Mouse (Mus musculus): Measurements from ENCODE around the gene Catip. TPM values are rescaled to one million over a fixed set of nuclear protein-coding genes. Genes with fewer than 3 reads are reported as not detected.
"Not testable (repeated sequence)": the region's sequence is repeated elsewhere in the genome, so short reads cannot be mapped to it uniquely, and the experiment has no call there.

Gene Catip
- polyA plus RNA-seq, 1 experiment from 2014 or later, result 1.4 TPM

DNA sequence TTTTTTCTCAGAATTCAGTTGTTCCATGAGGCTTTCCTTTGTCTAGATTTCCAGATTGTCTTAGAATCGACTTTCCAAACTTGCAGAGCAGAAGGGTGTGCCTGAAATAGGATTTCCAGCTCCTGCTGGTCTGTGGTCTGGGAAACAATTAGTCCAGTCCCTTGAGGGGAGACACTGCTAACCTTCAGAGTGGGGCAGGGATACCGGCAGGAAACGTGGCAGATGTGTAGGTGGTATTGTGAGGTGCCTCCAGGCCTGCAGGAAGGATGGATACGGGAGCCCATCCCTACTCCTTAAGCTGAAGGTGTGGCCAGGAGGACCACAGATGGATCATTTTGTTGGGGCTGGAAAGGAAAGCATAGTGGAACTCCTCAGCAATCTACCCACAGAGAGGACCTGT lies 26.9 kb upstream of the Catip start:
- H3K4me3 ChIP-seq, result no peak overlapping the region
- 0 out of 2 replicates have a peak, but pooled peaks cover 6% of the 10 kb centered on the region for H3K36me3 ChIP-seq
- no peak overlapping the region for H3K27ac ChIP-seq
- DNase-seq (ENCODE audit: low spot score), result no peak
- no peaks in the 10 kb centered on the region for H3K27me3 ChIP-seq (ENCODE audit: insufficient read depth, poor library complexity, severe bottlenecking)
- H3K9me3 ChIP-seq, result no peaks in the 10 kb centered on the region
- WGBS, result 65% methylated on average over 4 of the region's 4 CpGs
- H3K4me1 ChIP-seq (replicated peaks), result peaks cover 52% of the 10 kb centered on the region

DNA sequence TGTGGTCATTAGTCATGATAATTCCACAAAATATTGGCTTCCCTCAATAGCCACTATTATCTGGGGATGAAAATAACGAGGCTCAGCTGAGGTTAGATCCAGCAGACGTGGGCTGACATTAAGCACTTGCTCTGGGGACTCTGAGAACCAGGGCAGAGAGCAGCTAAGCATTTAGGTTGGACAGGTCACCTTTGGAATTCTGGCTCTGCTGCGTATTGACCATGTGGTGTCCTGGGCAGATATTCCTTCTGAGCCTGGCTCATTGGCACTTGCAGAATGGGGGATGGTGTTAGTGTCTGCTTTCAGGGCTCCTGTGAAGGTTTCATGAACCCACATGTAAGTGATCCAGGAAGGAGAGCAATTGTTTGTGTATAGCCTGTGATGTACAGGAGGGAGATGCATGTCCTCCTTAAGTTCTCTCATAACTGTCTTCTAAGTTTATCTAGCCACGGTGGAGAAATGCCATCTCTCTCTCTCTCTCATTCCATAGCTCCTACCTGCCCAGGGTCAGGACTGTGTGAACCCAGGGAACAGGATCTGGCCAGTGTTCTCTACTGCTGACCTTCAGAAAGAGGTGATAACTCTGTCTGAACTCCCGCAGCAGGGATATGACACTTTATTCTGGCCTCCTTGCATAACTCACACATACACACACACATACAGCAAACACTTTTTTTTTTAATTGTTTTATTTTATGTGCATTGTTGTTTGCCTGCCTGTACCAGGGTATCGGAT lies 26.3 kb upstream of the Catip start:
- Histone ChIP-seq H3K27me3 (ENCODE audit: insufficient read depth, poor library complexity, severe bottlenecking) (no peaks in the 10 kb centered on the region), H3K9me3 (no peaks in the 10 kb centered on the region), H3K36me3 (peaks cover 11% of the 10 kb centered on the region), H3K27ac (no peak overlapping the region), H3K4me1 (replicated peaks) (peaks cover 57% of the 10 kb centered on the region), H3K4me3 (no peak overlapping the region)
- 83% methylated on average over 6 of the region's 6 CpGs for WGBS
- DNase-seq (ENCODE audit: low spot score), result no peak

DNA sequence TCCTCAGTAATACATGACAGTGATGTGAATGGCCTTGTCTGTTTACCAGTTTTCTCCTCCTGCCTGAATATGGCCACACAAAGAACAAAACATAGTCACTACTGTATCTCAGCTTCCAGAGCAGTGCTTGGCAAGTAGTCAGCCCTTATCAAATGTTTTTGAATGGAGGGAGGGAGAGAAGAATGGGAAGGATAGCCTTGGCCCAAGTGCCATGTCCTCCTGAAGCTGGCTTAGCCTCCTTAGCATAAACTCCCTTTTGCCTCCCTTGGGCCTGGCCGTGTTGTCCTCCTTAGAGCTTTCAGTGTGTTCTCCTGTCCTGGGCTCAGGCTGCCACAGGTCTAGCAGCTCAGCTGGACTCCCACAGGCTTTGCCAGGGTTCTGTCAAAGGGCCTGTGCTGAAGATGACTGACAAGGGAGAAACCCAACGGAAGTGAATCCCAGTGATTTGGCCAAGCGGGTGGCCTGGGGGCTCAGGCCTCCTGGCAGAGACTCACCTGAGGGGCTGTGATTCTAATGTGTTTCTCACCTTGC lies 24.6 kb upstream of the Catip start:
- Histone ChIP-seq H3K27ac (no peak overlapping the region), H3K4me1 (replicated peaks) (peaks cover 44% of the 10 kb centered on the region), H3K9me3 (no peaks in the 10 kb centered on the region), H3K36me3 (peaks cover 12% of the 10 kb centered on the region), H3K4me3 (no peak overlapping the region), H3K27me3 (ENCODE audit: insufficient read depth, poor library complexity, severe bottlenecking) (no peaks in the 10 kb centered on the region)
- DNase-seq (ENCODE audit: low spot score), result no peak
- 77% methylated on average over 3 of the region's 3 CpGs for WGBS

DNA sequence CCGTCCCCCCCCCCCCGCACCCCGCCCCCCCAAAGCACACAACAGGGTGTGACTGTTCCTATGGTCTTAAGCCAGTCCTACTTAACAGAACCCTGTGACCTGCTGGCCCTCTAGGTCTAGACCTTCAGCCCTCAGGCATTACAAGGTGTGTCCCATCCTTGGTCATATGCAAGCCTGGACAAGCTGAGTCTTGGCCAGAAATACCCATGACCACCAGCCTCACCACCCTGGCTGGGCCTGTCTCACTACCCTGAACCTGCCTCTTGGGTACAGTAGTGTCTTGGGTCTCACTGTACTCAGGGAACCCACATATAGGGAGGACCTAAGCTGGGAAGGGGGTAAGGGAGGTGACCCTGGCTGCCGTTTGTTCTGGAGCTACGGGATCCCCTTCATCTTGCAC lies 23.9 kb upstream of the Catip start:
- DNase-seq (ENCODE audit: low spot score), result no peak
- Histone ChIP-seq H3K4me1 (replicated peaks) (peaks cover 40% of the 10 kb centered on the region), H3K27me3 (ENCODE audit: insufficient read depth, poor library complexity, severe bottlenecking) (no peaks in the 10 kb centered on the region), H3K36me3 (peaks cover 12% of the 10 kb centered on the region), H3K4me3 (no peak overlapping the region), H3K27ac (0 out of 2 replicates have a peak overlapping the region, but pooled peaks have one; percentile 40), H3K9me3 (no peaks in the 10 kb centered on the region)
- 87% methylated on average over 5 of the region's 5 CpGs for WGBS

DNA sequence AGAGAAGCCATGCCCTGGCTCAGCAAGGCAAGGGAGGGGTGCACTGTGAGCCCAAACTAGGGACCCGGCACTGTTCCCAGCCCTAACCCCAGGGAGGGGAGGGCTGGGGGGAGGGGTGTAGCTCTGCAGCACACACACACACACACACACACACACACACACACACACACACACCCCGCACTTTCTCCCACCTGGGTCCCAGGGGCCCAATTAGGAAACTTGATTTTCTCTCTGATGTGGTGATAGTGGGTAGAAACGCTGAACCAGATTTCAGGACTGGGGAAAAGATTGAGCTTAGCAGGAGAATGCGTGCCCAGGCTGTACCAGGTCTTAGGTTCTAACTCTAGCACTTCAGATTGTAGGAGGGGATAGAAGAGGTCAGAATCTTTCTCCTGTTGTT lies 23.3 kb upstream of the Catip start:
- DNase-seq (ENCODE audit: low spot score), result no peak
- WGBS, result 76% methylated on average over 4 of the region's 4 CpGs
- Histone ChIP-seq H3K27me3 (ENCODE audit: insufficient read depth, poor library complexity, severe bottlenecking) (no peaks in the 10 kb centered on the region), H3K4me1 (replicated peaks) (peaks cover 40% of the 10 kb centered on the region), H3K36me3 (peaks cover 12% of the 10 kb centered on the region), H3K27ac (peak overlapping the region; percentile 40; the same call in 1 of the 2 replicates), H3K9me3 (no peaks in the 10 kb centered on the region), H3K4me3 (no peak overlapping the region)

DNA sequence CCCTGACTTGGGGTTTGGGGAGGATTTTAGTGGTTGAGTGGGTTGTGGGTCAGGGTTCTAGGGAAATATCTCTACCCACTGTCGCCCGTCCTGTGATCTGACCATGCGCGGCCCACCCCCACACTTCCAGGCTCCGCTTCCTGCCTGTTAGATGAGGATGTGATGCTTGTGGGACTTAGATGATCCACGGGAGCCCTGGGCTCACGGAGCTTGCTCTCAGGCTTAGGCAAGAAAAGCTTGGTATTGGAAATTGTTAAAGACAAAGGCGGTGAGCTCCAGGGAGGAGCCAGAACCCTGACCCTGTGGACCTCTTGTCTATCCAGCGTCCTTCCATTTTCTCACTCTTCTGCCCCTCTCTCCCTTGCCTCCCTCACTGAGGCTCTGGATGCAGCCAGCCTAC lies 22.0 kb upstream of the Catip start:
- H3K36me3 ChIP-seq, result peaks cover 12% of the 10 kb centered on the region
- H3K27me3 ChIP-seq (ENCODE audit: insufficient read depth, poor library complexity, severe bottlenecking), result no peaks in the 10 kb centered on the region
- H3K9me3 ChIP-seq, result no peaks in the 10 kb centered on the region
- H3K4me1 ChIP-seq (replicated peaks), result peaks cover 41% of the 10 kb centered on the region
- no peak overlapping the region for H3K4me3 ChIP-seq
- WGBS, result 90% methylated on average over 9 of the region's 9 CpGs
- DNase-seq (ENCODE audit: low spot score), result no peak
- H3K27ac ChIP-seq, result no peak overlapping the region

DNA sequence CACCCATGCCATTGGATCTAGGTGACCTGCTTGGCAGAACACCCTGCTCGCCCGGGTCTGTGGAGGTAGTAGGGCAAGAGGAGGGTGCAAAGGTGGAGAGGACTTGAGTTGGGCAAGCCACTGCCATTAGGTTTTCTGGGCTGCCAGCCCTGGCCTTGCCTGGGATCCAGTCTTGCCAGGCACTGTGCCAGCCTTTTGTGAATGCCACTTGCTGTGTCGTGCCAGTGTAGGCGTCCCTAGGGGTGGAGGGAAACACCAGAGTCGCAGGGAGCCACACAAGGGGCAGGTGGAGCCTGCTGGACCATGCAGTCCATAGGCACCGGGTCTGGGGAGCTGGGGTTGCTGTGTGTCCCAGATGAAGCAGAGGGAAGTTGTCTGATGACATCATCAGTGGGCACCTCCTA lies 21.5 kb upstream of the Catip start:
- Histone ChIP-seq H3K27ac (no peak overlapping the region), H3K4me1 (replicated peaks) (peaks cover 36% of the 10 kb centered on the region), H3K4me3 (no peak overlapping the region), H3K36me3 (peaks cover 12% of the 10 kb centered on the region), H3K27me3 (ENCODE audit: insufficient read depth, poor library complexity, severe bottlenecking) (no peaks in the 10 kb centered on the region), H3K9me3 (no peaks in the 10 kb centered on the region)
- no peak for DNase-seq (ENCODE audit: low spot score)
- WGBS, result 92% methylated on average over 6 of the region's 6 CpGs

DNA sequence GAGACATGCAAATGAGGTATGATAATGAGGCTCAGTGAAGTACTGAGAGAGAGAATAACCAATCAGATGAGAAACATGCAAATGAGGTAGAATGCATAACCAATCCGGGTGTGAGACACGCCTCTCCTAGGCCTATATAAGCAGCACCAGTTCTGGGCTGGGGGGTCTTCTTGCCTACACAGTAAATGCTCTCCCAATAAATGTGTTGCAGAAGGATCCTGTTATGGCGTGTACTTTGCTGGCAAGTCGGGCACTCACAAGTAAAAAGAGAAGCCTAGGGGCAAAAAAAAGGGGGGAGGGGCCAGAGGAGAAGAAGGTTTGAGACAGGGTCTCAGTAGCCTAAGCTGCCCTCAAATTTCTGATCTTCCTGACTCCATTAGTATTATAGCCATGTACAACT lies 20.9 kb upstream of the Catip start:
- 92% methylated on average over 4 of the region's 4 CpGs for WGBS
- not testable (repeated sequence) for H3K9me3 ChIP-seq; DNase-seq (ENCODE audit: low spot score); H3K27me3 ChIP-seq (ENCODE audit: insufficient read depth, poor library complexity, severe bottlenecking); H3K27ac ChIP-seq; H3K4me3 ChIP-seq
- H3K4me1 ChIP-seq (replicated peaks), result peaks cover 34% of the 10 kb centered on the region
- H3K36me3 ChIP-seq, result peaks cover 12% of the 10 kb centered on the region

DNA sequence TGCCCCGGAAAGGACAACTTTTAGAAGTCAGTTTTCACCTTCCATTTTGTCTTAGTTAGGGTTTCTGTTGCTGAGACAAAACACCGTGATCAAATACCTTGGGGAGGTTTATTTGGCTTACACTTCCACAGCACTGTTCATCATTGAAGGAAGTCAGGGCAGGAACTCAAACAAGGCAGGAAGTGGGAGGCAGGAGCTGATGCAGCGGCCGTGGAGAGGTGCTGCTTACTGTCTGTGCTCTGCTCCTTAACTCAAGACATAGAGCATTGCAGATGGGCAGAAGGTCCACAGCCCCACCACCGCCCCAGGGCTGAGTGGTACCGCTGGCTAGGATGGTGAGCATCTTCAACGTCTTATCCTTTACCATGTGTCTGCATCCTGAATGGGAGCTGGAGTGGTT lies 20.0 kb upstream of the Catip start:
- H3K27ac ChIP-seq, result no peak overlapping the region
- no peak for DNase-seq (ENCODE audit: low spot score)
- no peaks in the 10 kb centered on the region for H3K27me3 ChIP-seq (ENCODE audit: insufficient read depth, poor library complexity, severe bottlenecking)
- H3K4me3 ChIP-seq, result no peak overlapping the region
- H3K9me3 ChIP-seq, result no peaks in the 10 kb centered on the region
- peaks cover 12% of the 10 kb centered on the region for H3K36me3 ChIP-seq
- H3K4me1 ChIP-seq (replicated peaks), result peaks cover 34% of the 10 kb centered on the region
- 90% methylated on average over 7 of the region's 7 CpGs for WGBS

DNA sequence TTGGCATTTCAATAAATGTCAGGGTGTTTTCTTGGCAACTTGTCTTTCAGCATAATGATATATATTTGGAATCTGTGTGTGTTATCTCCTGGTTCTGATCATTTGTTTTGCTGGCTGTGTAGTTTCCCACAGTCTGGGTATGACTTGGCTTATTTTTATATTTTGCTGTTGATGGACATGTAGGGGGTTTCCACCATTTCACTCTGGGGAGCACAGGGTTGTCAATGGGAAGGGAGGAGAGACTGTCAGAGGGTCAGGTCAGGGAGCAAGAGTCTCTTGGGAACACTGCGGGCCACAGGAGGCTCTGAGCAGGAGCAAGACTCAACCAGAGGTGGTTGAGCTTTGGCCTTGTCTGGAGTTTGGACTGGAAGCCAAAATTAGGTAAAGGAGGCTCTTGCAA lies 19.6 kb upstream of the Catip start:
- no peak for DNase-seq (ENCODE audit: low spot score)
- Histone ChIP-seq H3K27me3 (ENCODE audit: insufficient read depth, poor library complexity, severe bottlenecking) (no peaks in the 10 kb centered on the region), H3K4me3 (no peak overlapping the region), H3K36me3 (peaks cover 12% of the 10 kb centered on the region), H3K27ac (0 out of 2 replicates have a peak overlapping the region, but pooled peaks have one; percentile 1), H3K4me1 (replicated peaks) (peaks cover 34% of the 10 kb centered on the region), H3K9me3 (no peaks in the 10 kb centered on the region)
- 92% methylated on average over 1 of the region's 1 CpGs for WGBS

DNA sequence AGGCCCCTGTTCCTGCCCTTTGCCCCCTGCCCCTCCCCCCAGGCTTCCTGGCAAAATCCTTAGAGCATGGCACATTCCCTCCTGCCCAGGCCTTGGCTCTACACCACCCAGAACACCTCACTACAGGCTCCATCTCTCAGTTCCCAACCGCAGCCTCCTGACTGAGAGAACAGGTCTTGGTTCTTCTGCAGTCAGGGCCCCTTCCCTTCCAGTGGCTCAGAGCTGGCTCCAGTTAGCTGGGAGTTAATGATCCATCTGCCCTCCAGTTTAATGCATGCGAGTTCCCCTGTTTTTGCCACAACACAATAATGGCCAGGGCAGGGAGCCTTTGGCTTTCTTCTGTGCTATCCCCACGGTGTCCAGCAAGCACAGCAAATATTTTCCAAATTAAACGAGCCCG lies 18.7 kb upstream of the Catip start:
- WGBS, result 63% methylated on average over 5 of the region's 5 CpGs
- no peak for DNase-seq (ENCODE audit: low spot score)
- peak overlapping the region; percentile 77 for H3K27ac ChIP-seq

DNA sequence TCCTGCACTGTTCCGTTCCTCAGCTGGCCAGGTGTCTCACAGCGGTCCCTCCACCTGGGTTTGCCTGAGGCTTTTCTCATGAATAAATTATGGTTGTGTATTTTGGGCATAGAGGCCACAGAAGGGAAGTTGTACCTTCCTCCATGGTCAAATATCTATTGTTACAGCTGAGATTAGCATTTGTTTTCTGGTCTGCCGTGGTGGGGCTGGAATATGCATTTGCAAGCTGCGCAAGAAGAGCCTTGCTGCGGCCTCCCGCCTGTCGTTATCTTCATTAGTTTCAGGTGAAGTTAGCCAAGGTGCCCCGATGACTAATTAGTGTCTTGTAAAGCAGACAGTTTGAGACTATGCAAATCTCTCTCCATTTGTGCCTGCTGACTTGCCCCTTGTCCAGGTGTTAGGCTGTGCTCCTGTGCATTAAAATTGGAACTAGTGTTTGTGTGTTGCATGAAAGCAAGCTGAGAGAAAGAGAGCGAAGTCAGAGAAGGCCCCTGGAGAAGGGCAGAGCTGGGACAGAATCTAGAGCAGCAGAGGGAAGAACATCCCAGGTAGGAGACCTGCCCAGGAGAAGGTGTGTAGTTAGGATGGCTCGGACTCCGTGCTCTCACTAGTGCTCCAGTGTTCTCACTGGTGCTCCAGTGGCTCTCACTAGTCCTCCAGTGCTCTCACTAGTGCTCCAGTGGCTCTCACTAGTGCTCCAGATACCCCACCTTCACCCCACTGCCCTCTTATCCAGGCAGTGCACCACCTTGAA lies 17.6 kb upstream of the Catip start:
- no peak overlapping the region for H3K4me3 ChIP-seq
- peaks cover 26% of the 10 kb centered on the region for H3K4me1 ChIP-seq (replicated peaks)
- 84% methylated on average over 11 of the region's 11 CpGs for WGBS
- DNase-seq (ENCODE audit: low spot score), result no peak
- peaks cover 28% of the 10 kb centered on the region for H3K36me3 ChIP-seq
- H3K27ac ChIP-seq, result no peak overlapping the region
- no peaks in the 10 kb centered on the region for H3K9me3 ChIP-seq
- H3K27me3 ChIP-seq (ENCODE audit: insufficient read depth, poor library complexity, severe bottlenecking), result no peaks in the 10 kb centered on the region

More for the DNA sequence above, 18.7 kb upstream of the Catip start:
- Histone ChIP-seq H3K4me3 (no peak overlapping the region), H3K9me3 (no peaks in the 10 kb centered on the region), H3K36me3 (peaks cover 17% of the 10 kb centered on the region), H3K27me3 (ENCODE audit: insufficient read depth, poor library complexity, severe bottlenecking) (no peaks in the 10 kb centered on the region), H3K4me1 (replicated peaks) (peaks cover 32% of the 10 kb centered on the region)

DNA sequence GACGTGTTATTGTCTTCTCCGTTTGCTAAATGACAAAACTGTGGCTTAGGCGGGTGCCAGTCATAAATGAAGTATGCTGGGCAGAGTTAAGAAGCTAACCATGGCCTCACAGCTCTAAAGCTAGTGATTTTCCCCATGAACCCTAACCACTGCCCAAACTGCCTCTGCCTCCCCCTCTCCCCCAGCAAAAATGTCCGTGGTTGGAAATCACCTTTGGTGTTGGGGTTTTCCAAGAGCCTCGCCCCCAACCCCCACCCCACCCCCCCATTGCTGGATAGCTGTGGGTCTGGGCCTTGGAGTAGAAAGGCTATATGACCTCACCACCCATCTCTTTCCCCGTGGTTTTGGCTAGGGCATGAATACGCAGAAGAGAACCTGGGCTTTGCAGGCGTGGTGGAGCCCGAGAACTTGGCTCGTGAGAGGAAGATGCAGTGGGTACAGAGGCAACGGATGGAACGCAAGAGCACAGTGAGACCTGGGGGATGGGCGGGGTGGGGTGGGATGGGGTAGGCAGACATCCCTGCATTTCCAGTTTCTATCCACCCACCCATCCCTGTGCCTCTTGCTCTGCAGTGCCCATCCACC lies 10.6 kb upstream of the Catip start:
- Histone ChIP-seq H3K4me1 (replicated peaks) (peaks cover 10% of the 10 kb centered on the region; the same call in 1 of the 2 replicates), H3K4me3 (no peak overlapping the region), H3K27ac (no peak overlapping the region), H3K36me3 (peaks cover 57% of the 10 kb centered on the region), H3K9me3 (no peaks in the 10 kb centered on the region), H3K27me3 (ENCODE audit: insufficient read depth, poor library complexity, severe bottlenecking) (no peaks in the 10 kb centered on the region)
- no peak for DNase-seq (ENCODE audit: low spot score)
- 92% methylated on average over 13 of the region's 13 CpGs for WGBS
